Mouse (Mus musculus): ENCODE measurements around the gene Cog2. TPM values are rescaled to one million over a fixed set of nuclear protein-coding genes. Genes with fewer than 3 reads are reported as not detected.
A peak's percentile ranks its signal among the peaks of the same experiment; 100 is the strongest.

Cog2 gene
- polyA plus RNA-seq, 1 experiment from 2014 or later, result 32.5 TPM

- Histone ChIP-seq H3K36me3 (replicated peaks; ENCODE audit: control insufficient read depth, insufficient read depth) (peaks cover 99% of the 10 kb centered on the region), H3K27ac (no peak overlapping the region), H3K9ac (no peak overlapping the region), H3K27me3 (ENCODE audit: control insufficient read depth, insufficient read depth, low read length) (no peaks in the 10 kb centered on the region), H3K9me3 (ENCODE audit: control insufficient read depth, low read length) (no peaks in the 10 kb centered on the region), H3K4me1 (replicated peaks; ENCODE audit: control insufficient read depth, insufficient read depth, low read length) (no peaks in the 10 kb centered on the region), H3K4me2 (replicated peaks) (no peak overlapping the region), H3K4me3 (replicated peaks; ENCODE audit: low read length) (no peak overlapping the region)
- no peak for DNase-seq (ENCODE audit: low spot score)
- WGBS, result 83% methylated on average over 7 of the region's 7 CpGs
- no peak for ATAC-seq (ENCODE audit: low FRiP score)
Observed at GRCm38 (mm10) chr8:124530556-124530955, 10.0 kb downstream of the Cog2 start.

GRCm38 (mm10) chr8:124530996-124531395 lies 10.4 kb downstream of the Cog2 start:
- WGBS, result 82% methylated on average over 4 of the region's 4 CpGs
- Histone ChIP-seq H3K9ac (no peak overlapping the region), H3K27ac (no peak overlapping the region), H3K27me3 (ENCODE audit: control insufficient read depth, insufficient read depth, low read length) (no peaks in the 10 kb centered on the region), H3K4me2 (replicated peaks) (no peak overlapping the region), H3K4me1 (replicated peaks; ENCODE audit: control insufficient read depth, insufficient read depth, low read length) (no peaks in the 10 kb centered on the region), H3K9me3 (ENCODE audit: control insufficient read depth, low read length) (no peaks in the 10 kb centered on the region), H3K36me3 (replicated peaks; ENCODE audit: control insufficient read depth, insufficient read depth) (peaks cover 99% of the 10 kb centered on the region), H3K4me3 (replicated peaks; ENCODE audit: low read length) (no peak overlapping the region)
- no peak for DNase-seq (ENCODE audit: low spot score)
- ATAC-seq (ENCODE audit: low FRiP score), result no peak

- ATAC-seq (ENCODE audit: low FRiP score) (no peak), DNase-seq (ENCODE audit: low spot score) (no peak)
- Histone ChIP-seq H3K27ac (no peak overlapping the region), H3K27me3 (ENCODE audit: control insufficient read depth, insufficient read depth, low read length) (no peaks in the 10 kb centered on the region), H3K4me2 (replicated peaks) (no peak overlapping the region), H3K9ac (no peak overlapping the region), H3K4me3 (replicated peaks; ENCODE audit: low read length) (no peak overlapping the region), H3K9me3 (ENCODE audit: control insufficient read depth, low read length) (no peaks in the 10 kb centered on the region), H3K4me1 (replicated peaks; ENCODE audit: control insufficient read depth, insufficient read depth, low read length) (no peaks in the 10 kb centered on the region), H3K36me3 (replicated peaks; ENCODE audit: control insufficient read depth, insufficient read depth) (peaks cover 94% of the 10 kb centered on the region)
- 99% methylated on average over 3 of the region's 3 CpGs for WGBS
Observed at GRCm38 (mm10) chr8:124532626-124533025, 12.1 kb downstream of the Cog2 start.

- WGBS, result 94% methylated on average over 5 of the region's 5 CpGs
Observed at GRCm38 (mm10) chr8:124535451-124535850, 14.9 kb downstream of the Cog2 start.

GRCm38 (mm10) chr8:124540906-124541305 lies 20.3 kb downstream of the Cog2 start:
- H3K4me3 ChIP-seq (replicated peaks; ENCODE audit: low read length), result no peak overlapping the region
- H3K4me2 ChIP-seq (replicated peaks), result no peak overlapping the region
- no peaks in the 10 kb centered on the region for H3K27me3 ChIP-seq (ENCODE audit: control insufficient read depth, insufficient read depth, low read length)
- H3K9me3 ChIP-seq (ENCODE audit: control insufficient read depth, low read length), result no peaks in the 10 kb centered on the region
- ATAC-seq (ENCODE audit: low FRiP score) (no peak), DNase-seq (ENCODE audit: low spot score) (no peak)
- H3K9ac ChIP-seq, result no peak overlapping the region
- H3K27ac ChIP-seq, result no peak overlapping the region
- no peaks in the 10 kb centered on the region for H3K4me1 ChIP-seq (replicated peaks; ENCODE audit: control insufficient read depth, insufficient read depth, low read length)
- peaks cover 95% of the 10 kb centered on the region for H3K36me3 ChIP-seq (replicated peaks; ENCODE audit: control insufficient read depth, insufficient read depth)
- WGBS, result 96% methylated on average over 12 of the region's 12 CpGs

More at GRCm38 (mm10) chr8:124535451-124535850, 14.9 kb downstream of the Cog2 start:
- no peak overlapping the region for H3K4me2 ChIP-seq (replicated peaks)
- H3K36me3 ChIP-seq (replicated peaks; ENCODE audit: control insufficient read depth, insufficient read depth), result peaks cover 95% of the 10 kb centered on the region
- H3K27me3 ChIP-seq (ENCODE audit: control insufficient read depth, insufficient read depth, low read length), result no peaks in the 10 kb centered on the region
- H3K9me3 ChIP-seq (ENCODE audit: control insufficient read depth, low read length), result no peaks in the 10 kb centered on the region
- no peak for ATAC-seq (ENCODE audit: low FRiP score)
- no peak overlapping the region for H3K9ac ChIP-seq
- no peak for DNase-seq (ENCODE audit: low spot score)
- H3K4me1 ChIP-seq (replicated peaks; ENCODE audit: control insufficient read depth, insufficient read depth, low read length), result no peaks in the 10 kb centered on the region
- no peak overlapping the region for H3K27ac ChIP-seq
- no peak overlapping the region for H3K4me3 ChIP-seq (replicated peaks; ENCODE audit: low read length)

- Histone ChIP-seq H3K4me3 (replicated peaks; ENCODE audit: low read length) (no peak overlapping the region), H3K9ac (no peak overlapping the region), H3K27ac (no peak overlapping the region), H3K4me2 (replicated peaks) (no peak overlapping the region), H3K9me3 (ENCODE audit: control insufficient read depth, low read length) (no peaks in the 10 kb centered on the region), H3K36me3 (replicated peaks; ENCODE audit: control insufficient read depth, insufficient read depth) (peaks cover 97% of the 10 kb centered on the region), H3K27me3 (ENCODE audit: control insufficient read depth, insufficient read depth, low read length) (no peaks in the 10 kb centered on the region), H3K4me1 (replicated peaks; ENCODE audit: control insufficient read depth, insufficient read depth, low read length) (no peaks in the 10 kb centered on the region)
- ATAC-seq (ENCODE audit: low FRiP score), result no peak
- WGBS, result 94% methylated on average over 4 of the region's 4 CpGs
- no peak for DNase-seq (ENCODE audit: low spot score)
Observed at GRCm38 (mm10) chr8:124542001-124542400, 21.4 kb downstream of the Cog2 start.

- ATAC-seq (ENCODE audit: low FRiP score), result no peak
- 91% methylated on average over 5 of the region's 5 CpGs for WGBS
- H3K27me3 ChIP-seq (ENCODE audit: control insufficient read depth, insufficient read depth, low read length), result no peaks in the 10 kb centered on the region
Observed at GRCm38 (mm10) chr8:124543272-124543671, 22.7 kb downstream of the Cog2 start.

GRCm38 (mm10) chr8:124546371-124546770 lies 25.8 kb downstream of the Cog2 start:
- Histone ChIP-seq H3K9ac (no peak overlapping the region), H3K36me3 (replicated peaks; ENCODE audit: control insufficient read depth, insufficient read depth) (peaks cover 97% of the 10 kb centered on the region), H3K4me3 (replicated peaks; ENCODE audit: low read length) (no peak overlapping the region), H3K9me3 (ENCODE audit: control insufficient read depth, low read length) (no peaks in the 10 kb centered on the region), H3K4me2 (replicated peaks) (no peak overlapping the region), H3K27me3 (ENCODE audit: control insufficient read depth, insufficient read depth, low read length) (no peaks in the 10 kb centered on the region), H3K4me1 (replicated peaks; ENCODE audit: control insufficient read depth, insufficient read depth, low read length) (no peaks in the 10 kb centered on the region), H3K27ac (peak overlapping the region; percentile 49; the same call in 1 of the 2 replicates)
- no peak for ATAC-seq (ENCODE audit: low FRiP score)
- 93% methylated on average over 6 of the region's 6 CpGs for WGBS
- DNase-seq (ENCODE audit: low spot score), result no peak

More at GRCm38 (mm10) chr8:124543272-124543671, 22.7 kb downstream of the Cog2 start:
- H3K36me3 ChIP-seq (replicated peaks; ENCODE audit: control insufficient read depth, insufficient read depth), result peaks cover 99% of the 10 kb centered on the region
- H3K9me3 ChIP-seq (ENCODE audit: control insufficient read depth, low read length), result no peaks in the 10 kb centered on the region
- no peaks in the 10 kb centered on the region for H3K4me1 ChIP-seq (replicated peaks; ENCODE audit: control insufficient read depth, insufficient read depth, low read length)
- DNase-seq (ENCODE audit: low spot score), result no peak
- no peak overlapping the region for H3K4me3 ChIP-seq (replicated peaks; ENCODE audit: low read length)
- no peak overlapping the region for H3K9ac ChIP-seq
- H3K4me2 ChIP-seq (replicated peaks), result no peak overlapping the region
- no peak overlapping the region for H3K27ac ChIP-seq

- 87% methylated on average over 7 of the region's 7 CpGs for WGBS
- H3K36me3 ChIP-seq (replicated peaks; ENCODE audit: control insufficient read depth, insufficient read depth), result peaks cover 97% of the 10 kb centered on the region
- peak overlapping the region; percentile 49 for H3K27ac ChIP-seq
- no peak overlapping the region for H3K9ac ChIP-seq
- no peak overlapping the region for H3K4me3 ChIP-seq (replicated peaks; ENCODE audit: low read length)
- no peak overlapping the region for H3K4me2 ChIP-seq (replicated peaks)
- ATAC-seq (ENCODE audit: low FRiP score) (no peak), DNase-seq (ENCODE audit: low spot score) (no peak)
- no peaks in the 10 kb centered on the region for H3K27me3 ChIP-seq (ENCODE audit: control insufficient read depth, insufficient read depth, low read length)
- no peaks in the 10 kb centered on the region for H3K4me1 ChIP-seq (replicated peaks; ENCODE audit: control insufficient read depth, insufficient read depth, low read length)
- no peaks in the 10 kb centered on the region for H3K9me3 ChIP-seq (ENCODE audit: control insufficient read depth, low read length)
Observed at GRCm38 (mm10) chr8:124546815-124547214, 26.2 kb downstream of the Cog2 start.

GRCm38 (mm10) chr8:124547269-124547668 lies 26.7 kb downstream of the Cog2 start:
- Histone ChIP-seq H3K36me3 (replicated peaks; ENCODE audit: control insufficient read depth, insufficient read depth) (peaks cover 97% of the 10 kb centered on the region), H3K4me3 (replicated peaks; ENCODE audit: low read length) (no peak overlapping the region), H3K27ac (peak overlapping the region; percentile 49), H3K27me3 (ENCODE audit: control insufficient read depth, insufficient read depth, low read length) (no peaks in the 10 kb centered on the region), H3K9ac (no peak overlapping the region), H3K4me1 (replicated peaks; ENCODE audit: control insufficient read depth, insufficient read depth, low read length) (no peaks in the 10 kb centered on the region), H3K4me2 (replicated peaks) (no peak overlapping the region), H3K9me3 (ENCODE audit: control insufficient read depth, low read length) (no peaks in the 10 kb centered on the region)
- ATAC-seq (ENCODE audit: low FRiP score) (peak; percentile 48; the same call in 1 of the 2 replicates), DNase-seq (ENCODE audit: low spot score) (no peak)
- WGBS, result 71% methylated on average over 11 of the region's 11 CpGs
